Mouse (Mus musculus) brain, embryonic 14.5 days (tissue): ENCODE measurements around the gene Mrpl53. TPM values are rescaled to one million over a fixed set of nuclear protein-coding genes. Genes with fewer than 3 reads are reported as not detected.

Experiments used
- DNase-seq: peaks from one replicate; pipeline ENCODE4 v3.0.0-alpha.2; 2011; ENCODE audit warnings: low read depth
- CTCF ChIP-seq: fragments of 200-500 bp; IDR thresholded peaks from 2 replicates; pipeline ENCODE4 v1.5.1; 2012; ENCODE audit warnings: inconsistent platforms, mild to moderate bottlenecking, moderate library complexity, borderline replicate concordance; ENCODE audit not compliant: insufficient read depth, insufficient read length; ENCODE audit errors: extremely low read depth
- POLR2A ChIP-seq: fragments of 200-500 bp; IDR thresholded peaks from 2 replicates; pipeline ENCODE4 v1.6.1; 2012; ENCODE audit warnings: mild to moderate bottlenecking, inconsistent platforms, borderline replicate concordance; ENCODE audit not compliant: poor library complexity, insufficient read depth, insufficient read length, severe bottlenecking; ENCODE audit errors: extremely low read depth
- polyA plus RNA-seq: library from polyadenylated mRNA; depleted of rRNA; stranded (reverse); fragments of >200 nt; gene quantifications from 2 replicates; pipeline ENCODE4 v1.2.3, GENCODE M21; 2012; rRNA removed

The Mrpl53 gene
- polyA plus RNA-seq, 1 experiment: 99.0 TPM

DNA sequence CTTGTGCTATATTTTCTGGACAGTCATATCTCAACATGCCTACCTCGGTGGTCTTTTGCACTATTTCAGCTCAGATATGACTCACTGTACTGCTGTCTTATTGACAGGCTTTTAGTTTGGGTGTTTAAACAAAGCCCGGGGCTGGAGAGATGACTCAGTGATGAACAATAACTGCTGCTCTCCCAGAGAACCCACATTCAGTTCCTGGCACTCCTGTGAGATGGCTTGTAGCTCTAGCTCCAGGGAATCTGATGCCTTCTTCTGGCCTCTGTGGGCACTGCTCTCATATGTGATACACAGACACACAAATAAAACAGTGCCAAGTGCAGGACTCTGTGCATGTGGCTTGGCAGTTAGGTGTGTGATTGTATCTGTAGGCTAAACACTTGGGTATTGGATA, 36.4 kb downstream of the Mrpl53 start:
- DNase-seq: no peak
- no peak for TF ChIP-seq POLR2A
- TF ChIP-seq CTCF: no peak

GRCm38 (mm10) chr6:83145805-83146204, 37.0 kb downstream of the Mrpl53 start:
- DNase-seq: no peak
- no peak for TF ChIP-seq CTCF
- TF ChIP-seq POLR2A: no peak

- TF ChIP-seq POLR2A: no peak
- no peak for TF ChIP-seq CTCF
- no peak for DNase-seq
Observed at GRCm38 (mm10) chr6:83147280-83147679, 38.4 kb downstream of the Mrpl53 start.

GRCm38 (mm10) chr6:83151721-83152120, 42.9 kb downstream of the Mrpl53 start:
- no peak for DNase-seq
- TF ChIP-seq CTCF: no peak
- TF ChIP-seq POLR2A: no peak

DNA sequence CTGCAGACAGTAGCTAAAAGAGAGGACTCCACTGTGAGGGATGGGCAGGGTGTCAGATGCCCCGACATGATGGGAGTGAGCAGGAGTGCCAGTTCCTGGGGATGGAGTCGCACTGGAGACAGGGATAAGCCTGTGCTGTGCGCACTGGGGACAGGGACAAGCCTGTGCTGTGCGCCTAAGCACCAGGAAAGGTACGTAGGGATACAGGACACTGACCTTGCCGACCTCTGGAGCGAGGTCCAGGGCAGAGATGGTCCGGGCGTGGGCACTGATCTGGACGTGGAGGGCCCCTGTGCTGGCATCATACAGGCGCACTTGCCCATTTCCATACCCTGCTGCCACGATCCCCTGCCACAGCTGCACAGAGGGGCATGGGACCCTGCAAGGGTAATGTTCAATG, 44.2 kb downstream of the Mrpl53 start:
- DNase-seq: no peak
- TF ChIP-seq POLR2A: no peak
- no peak for TF ChIP-seq CTCF

DNA sequence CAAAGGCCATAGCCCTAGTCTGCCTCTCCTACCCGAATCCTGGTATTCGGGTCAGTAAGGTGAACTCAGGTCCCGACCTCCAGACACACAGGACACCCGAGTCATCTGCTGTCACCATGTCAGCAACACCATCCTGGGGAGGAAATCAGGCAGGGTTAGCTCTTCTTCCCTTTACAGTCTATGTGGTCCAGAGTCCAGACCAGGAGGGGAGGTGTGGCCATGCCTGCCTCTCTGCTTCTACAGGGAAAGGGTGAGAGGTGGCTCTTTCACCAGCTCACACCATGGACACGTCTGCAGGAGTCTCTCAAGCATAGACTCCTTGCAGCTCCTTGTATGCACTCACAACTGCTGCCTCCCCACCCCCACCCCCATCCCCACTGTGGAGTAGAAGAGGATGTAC, 44.6 kb downstream of the Mrpl53 start:
- DNase-seq: no peak
- no peak for TF ChIP-seq CTCF
- no peak for TF ChIP-seq POLR2A

DNA sequence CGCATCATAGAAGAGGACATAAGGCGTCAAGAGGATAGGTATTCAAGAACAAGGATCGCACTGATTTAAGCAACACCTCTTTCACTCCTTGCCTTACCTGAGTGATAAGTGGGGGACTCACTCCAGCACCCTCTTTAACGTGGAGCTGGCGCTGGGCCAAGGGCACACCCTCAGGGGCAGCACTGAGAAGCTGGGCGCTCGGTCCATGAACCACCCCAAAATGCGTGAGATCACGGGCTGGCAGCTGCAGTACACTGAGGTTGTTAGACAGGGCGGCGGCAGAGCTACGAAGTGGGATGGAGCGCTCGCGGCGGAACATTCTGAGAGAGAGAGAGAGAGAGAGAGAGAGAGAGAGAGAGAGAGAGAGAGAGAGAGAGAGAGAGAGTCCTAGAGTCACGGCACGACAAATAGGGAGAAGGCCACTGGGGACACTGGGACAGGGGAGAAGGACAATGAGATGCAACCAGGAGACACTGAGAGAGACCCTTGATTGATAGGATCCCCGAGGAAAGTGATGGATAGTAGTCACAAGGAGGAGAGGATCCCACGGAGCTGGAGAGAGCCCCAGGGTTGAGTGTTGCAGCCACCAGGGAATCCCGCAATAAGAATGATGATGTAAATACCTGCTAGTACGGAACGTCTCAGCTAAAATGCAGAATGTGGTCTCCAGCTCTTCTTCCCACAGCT, 46.9 kb downstream of the Mrpl53 start:
- DNase-seq: peak; percentile 50
- TF ChIP-seq POLR2A (no peak), CTCF (no peak)

- no peak for TF ChIP-seq CTCF
- TF ChIP-seq POLR2A: no peak
- DNase-seq: peak; percentile 94
Observed at GRCm38 (mm10) chr6:83156259-83156684, 47.4 kb downstream of the Mrpl53 start, which contains the start of the genes Wdr54 and 1700003E16Rik. TSS of gene Wdr54 (minus strand) at chr6:83156397. TSS of gene 1700003E16Rik (plus strand) at chr6:83156404.

- peak; percentile 18; the same call in 1 of the 2 replicates for TF ChIP-seq CTCF
- DNase-seq: peak; percentile 82
Observed at GRCm38 (mm10) chr6:83159456-83159855, 50.6 kb downstream of the Mrpl53 start.

Other genes with a start within 250 kb of the Mrpl53 start
- gene Sema4f, start 169.3 kb upstream of the Mrpl53 start, polyA plus RNA-seq: 21.3 and 23.9 TPM in 2 replicates
- gene M1ap, start 162.1 kb upstream of the Mrpl53 start, polyA plus RNA-seq: 0.05 and 0.15 TPM in 2 replicates
- gene Dok1, start 75.6 kb upstream of the Mrpl53 start, polyA plus RNA-seq: 2.7 and 2.9 TPM in 2 replicates
- 6.7 and 7.3 TPM in 2 replicates for gene Loxl3, start 74.9 kb upstream of the Mrpl53 start, polyA plus RNA-seq
- 222 and 386 TPM in 2 replicates for gene Aup1, start 54.5 kb upstream of the Mrpl53 start, polyA plus RNA-seq
- gene Htra2, start 53.8 kb upstream of the Mrpl53 start, polyA plus RNA-seq: 63.4 and 99.1 TPM in 2 replicates
- 1.0 and 1.8 TPM in 2 replicates for gene Dqx1, start 51.2 kb upstream of the Mrpl53 start, polyA plus RNA-seq
- 0.31 TPM in 1 of 2 replicates, not detected in the other for gene Tlx2, start 38.7 kb upstream of the Mrpl53 start, polyA plus RNA-seq
- gene Pcgf1, start 31.2 kb upstream of the Mrpl53 start, polyA plus RNA-seq: 39.8 and 66.1 TPM in 2 replicates
- 0.29 and 0.78 TPM in 2 replicates for gene Lbx2, start 22.7 kb upstream of the Mrpl53 start, polyA plus RNA-seq
- 10.4 and 12.8 TPM in 2 replicates for gene Ccdc142, start 7.4 kb upstream of the Mrpl53 start, polyA plus RNA-seq
- gene Gm42688, start 7.4 kb upstream of the Mrpl53 start, polyA plus RNA-seq: 10.3 and 11.6 TPM in 2 replicates
- 45.3 and 63.1 TPM in 2 replicates for gene Mogs, start 6.5 kb downstream of the Mrpl53 start, polyA plus RNA-seq
- gene Wbp1, start 12.5 kb downstream of the Mrpl53 start, polyA plus RNA-seq: 298 and 440 TPM in 2 replicates
- 43.4 and 47.9 TPM in 2 replicates for gene Ino80b, start 16.4 kb downstream of the Mrpl53 start, polyA plus RNA-seq
- 28.9 and 30.7 TPM in 2 replicates for gene Rtkn, start 26.4 kb downstream of the Mrpl53 start, polyA plus RNA-seq
- gene Wdr54, start 47.4 kb downstream of the Mrpl53 start, polyA plus RNA-seq: 21.2 and 31.4 TPM in 2 replicates
- gene 1700003E16Rik, start 47.4 kb downstream of the Mrpl53 start, polyA plus RNA-seq: 2.9 and 4.1 TPM in 2 replicates
- gene Dctn1, start 56.9 kb downstream of the Mrpl53 start, polyA plus RNA-seq: 217 and 252 TPM in 2 replicates
- gene Slc4a5, start 110.8 kb downstream of the Mrpl53 start, polyA plus RNA-seq: 2.1 and 7.0 TPM in 2 replicates
- 18.8 and 19.6 TPM in 2 replicates for gene Mthfd2, start 216.9 kb downstream of the Mrpl53 start, polyA plus RNA-seq
- gene Mob1a, start 217.0 kb downstream of the Mrpl53 start, polyA plus RNA-seq: 27.0 and 27.1 TPM in 2 replicates
- 18.9 and 28.5 TPM in 2 replicates for gene Bola3, start 240.1 kb downstream of the Mrpl53 start, polyA plus RNA-seq